Mouse (Mus musculus) kidney, adult 8-10 months (tissue): ENCODE data around the gene Ddx4.
"Not testable (repeated sequence)": the region's sequence is repeated elsewhere in the genome, so short reads cannot be mapped to it uniquely, and the experiment has no call there.

Experiments used
- DNase-seq, 2 experiments: peaks; one replicate each; pipeline ENCODE4 v3.0.0; 2022

The Ddx4 gene

DNA sequence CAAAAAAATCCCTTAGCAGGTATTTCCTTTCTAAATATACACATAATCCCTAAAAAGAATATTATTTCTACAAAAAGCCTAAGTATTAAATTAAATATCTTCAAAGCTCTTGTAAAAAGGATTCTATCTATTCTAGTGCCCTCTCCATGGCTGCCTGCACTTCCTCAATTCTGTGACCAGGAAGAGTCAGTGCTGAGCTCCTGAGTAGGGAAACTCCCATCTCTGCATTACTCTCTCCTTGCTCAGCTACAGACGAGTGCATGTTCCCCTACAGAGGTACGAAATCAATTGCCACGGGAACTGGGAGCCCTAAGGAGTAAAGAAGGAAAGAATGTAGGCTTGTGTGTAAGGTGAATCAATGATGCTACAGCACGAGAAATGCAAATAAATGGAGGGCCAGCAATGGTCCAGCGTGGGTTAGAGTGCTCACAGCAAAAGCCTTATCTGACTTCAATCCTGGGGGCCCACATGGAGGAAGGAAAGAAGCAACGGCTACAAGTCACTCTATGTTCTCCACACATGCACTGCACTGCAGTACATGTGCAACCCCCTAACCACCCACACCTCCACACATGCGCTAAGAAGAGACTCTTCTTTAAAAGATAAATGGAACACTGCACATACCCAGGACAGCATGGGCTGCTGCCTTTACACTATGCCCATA lies 17.0 kb downstream of the Ddx4 start:
- no peak for DNase-seq

DNA sequence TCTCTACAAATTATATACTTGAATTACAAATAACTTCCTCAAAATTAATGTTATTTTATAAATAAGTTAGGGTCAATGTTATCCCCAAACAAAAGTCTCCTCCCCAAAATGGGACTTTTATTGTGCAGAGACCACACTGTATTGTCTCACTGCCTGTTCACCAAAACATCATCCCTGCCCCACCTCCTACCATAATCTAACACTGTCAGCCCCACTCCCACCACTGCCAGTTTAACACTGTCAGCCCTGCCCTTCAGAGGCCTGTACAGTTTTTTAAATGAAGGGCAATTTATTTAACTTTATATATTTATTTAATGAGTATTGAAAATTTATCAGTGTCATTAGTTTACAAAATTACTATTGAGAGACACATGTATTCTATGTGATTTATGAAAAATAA lies 26.7 kb downstream of the Ddx4 start:
- no peak for DNase-seq

DNA sequence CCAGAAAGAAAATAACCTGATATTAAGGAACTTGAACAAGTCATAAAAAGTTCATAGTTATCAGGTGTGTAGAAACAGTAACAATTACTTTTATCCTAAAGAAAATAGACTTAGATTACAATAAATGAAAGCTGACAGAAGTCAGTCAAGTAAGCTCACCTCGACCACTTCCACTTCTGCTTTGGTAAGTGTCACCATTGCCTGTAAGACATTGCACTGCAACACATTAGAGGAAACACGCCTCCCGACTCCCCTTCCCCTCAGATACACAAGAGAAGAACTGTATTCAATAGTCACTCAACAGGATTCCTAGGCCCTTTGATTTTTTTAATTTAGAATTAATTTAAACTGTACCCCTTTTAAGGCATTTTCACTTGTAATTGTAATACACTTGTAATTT lies 27.7 kb downstream of the Ddx4 start:
- no peak for DNase-seq

DNA sequence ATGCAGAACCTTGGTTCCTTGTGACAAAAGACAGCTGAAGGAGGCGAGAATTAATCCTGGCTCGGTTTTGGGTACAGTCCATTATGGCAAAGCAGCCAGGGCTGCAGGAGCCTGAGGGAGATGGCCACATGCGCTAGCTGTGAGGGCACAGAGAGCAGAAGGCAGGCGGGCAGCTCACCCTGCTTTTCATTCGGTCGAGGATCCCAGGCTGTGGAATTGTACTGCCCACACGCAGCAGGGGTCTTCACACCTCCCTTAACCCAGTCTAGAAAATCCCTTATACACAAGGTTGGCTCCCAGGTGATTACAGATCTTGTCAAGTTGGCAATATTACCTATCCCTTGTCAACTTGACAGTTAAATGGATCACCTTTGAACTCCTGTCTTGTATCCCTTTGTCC lies 28.6 kb downstream of the Ddx4 start:
- DNase-seq, result no peak

DNA sequence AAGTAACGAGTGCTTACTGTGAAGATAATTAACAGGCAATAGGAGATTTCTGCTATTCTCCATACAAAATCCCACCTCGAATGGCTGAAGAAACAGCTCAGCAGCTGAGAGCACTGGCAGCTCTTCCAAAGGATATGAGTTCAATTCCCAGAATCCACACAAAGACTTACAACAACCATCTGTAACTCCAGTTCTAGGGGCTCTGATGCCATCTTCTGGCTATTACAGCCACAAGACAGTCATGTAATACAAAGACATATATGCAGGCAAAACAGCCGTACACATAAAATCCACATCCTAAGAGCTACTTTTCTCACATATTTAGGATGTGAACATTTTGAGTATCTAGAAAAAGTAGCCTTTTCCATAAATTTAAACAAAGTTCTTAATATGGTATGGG lies 30.7 kb downstream of the Ddx4 start:
- DNase-seq, result no peak

DNA sequence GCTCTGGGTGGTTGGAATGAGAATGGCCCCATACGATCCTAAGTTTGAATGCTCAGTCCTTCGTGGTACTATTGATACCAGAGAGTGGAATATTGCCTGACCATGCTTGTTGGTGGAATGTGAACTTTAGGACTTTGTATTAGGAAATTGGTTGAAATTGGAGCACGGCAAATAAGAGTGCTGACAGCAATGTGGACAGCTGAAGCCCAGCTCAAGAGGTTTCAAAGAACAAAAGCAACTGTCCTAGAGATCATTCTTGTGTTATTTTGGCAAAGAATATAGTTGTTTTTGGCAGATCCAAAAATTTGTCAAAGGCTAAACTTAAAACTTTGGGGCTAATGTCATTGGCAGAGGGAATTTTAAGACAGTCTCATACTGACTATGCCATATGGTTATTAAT lies 43.7 kb downstream of the Ddx4 start:
- DNase-seq, result no peak

DNA sequence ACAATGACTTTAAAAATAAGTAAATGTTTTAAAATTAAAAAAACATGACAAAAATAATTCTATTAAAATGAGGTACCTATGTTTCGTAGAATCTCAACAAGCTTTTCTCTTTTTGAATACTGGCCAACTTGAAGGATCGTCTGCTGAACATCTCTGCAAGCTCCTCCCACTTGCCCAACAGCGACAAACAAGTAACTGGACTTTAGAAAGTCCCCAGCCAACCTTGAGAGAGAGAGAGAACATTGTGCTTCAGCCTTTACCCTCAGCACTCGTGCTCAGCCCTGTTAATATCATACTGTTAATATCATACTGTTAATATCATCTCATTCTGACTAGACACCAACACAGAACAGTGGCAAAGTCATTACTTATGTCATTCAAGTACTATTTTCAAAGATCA lies 47.9 kb downstream of the Ddx4 start:
- peak in 1 of 2 experiments; percentile 16 for DNase-seq

DNA sequence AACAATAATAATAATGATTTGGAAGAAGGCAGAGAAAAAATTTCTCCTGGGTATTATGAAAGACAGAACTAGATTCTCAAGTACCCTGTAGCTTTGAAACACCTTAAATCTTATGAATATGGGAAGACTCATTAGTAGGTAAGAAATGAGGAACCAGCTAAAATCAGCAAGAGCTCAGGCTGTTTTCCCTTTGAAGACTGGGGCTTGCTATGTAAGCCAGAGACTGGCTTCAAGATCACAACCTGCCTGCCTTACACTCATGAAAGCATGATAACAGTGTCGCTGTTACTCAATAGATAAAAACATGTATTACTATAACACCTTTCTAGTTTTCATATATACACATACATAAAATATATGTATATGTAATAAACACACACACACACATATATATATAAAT lies 48.4 kb downstream of the Ddx4 start:
- no peak for DNase-seq

DNA sequence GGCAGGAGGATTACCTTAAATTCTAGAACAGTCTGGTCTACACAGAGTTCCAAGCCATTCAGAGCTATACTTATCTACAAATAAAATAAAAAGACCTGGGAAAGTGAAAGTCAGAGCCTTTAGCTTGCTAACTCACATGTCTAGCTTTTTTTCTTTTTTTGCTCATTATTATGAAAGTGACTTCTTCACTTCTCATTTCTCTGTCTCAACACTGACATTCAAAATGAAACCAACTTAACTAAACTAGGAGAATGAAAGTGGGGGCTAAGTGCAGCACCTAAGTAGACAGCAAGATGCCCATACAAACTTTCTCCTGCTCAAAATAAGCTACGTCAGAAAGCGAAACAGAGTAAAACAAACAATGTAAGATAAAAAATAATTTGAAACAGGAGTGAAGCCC lies 49.7 kb downstream of the Ddx4 start:
- DNase-seq, result no peak

DNA sequence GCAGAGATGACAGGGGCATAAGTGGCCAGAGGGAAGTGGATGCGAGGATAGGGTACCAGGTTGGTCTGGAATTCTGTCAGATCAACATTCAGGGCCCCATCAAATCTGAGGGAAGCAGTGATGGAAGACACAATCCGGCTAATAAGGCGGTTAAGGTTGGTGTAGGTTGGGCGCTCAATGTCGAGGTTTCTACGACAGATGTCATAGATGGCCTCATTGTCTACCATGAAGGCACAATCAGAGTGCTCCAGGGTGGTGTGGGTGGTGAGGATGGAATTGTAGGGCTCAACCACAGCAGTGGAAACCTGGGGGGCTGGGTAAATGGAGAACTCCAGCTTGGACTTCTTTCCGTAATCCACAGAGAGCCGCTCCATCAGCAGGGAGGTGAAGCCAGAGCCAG lies 58.0 kb downstream of the Ddx4 start, which contains the start of gene Il31ra:
Gene Il31ra (minus strand): TSS at position 101 of the 400 bp plus-strand sequence.
- DNase-seq, result not testable (repeated sequence)

DNA sequence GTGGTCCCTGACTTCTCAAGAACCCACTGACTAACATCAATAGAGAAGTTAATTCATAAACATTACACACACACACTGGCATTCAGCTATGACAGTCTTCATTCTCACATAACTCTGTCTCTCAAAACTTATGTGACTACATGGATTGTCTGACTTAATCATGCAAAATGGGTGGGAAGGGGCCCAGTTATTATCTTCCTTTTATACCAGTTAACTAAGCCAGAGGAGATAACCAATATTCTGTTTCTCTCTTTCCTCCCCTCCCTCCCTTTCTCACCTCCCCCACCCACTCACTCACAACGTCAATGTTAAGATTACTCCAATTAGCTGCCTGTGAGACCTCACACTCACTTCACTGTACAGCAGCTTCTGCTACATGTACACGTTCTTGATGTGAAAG lies 62.0 kb downstream of the Ddx4 start:
- DNase-seq, result no peak

DNA sequence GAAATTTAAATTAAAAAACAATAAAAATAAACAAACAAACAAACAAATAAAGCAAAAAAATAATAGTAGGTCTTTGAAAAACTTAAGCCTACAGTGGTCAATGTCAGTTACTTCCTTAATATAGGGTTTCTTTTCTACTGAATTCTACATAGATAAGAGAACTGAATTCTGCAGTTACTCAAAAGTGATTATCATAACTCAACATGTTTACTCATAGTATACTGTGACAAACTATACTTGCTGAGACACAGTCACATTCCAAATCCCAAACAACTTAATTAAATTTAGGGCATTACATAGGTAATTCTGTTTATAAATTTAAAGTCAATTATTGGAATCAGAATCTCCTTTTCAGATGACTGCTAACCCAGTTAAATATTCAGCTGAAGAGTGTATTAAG lies 62.6 kb downstream of the Ddx4 start:
- no peak for DNase-seq

DNA sequence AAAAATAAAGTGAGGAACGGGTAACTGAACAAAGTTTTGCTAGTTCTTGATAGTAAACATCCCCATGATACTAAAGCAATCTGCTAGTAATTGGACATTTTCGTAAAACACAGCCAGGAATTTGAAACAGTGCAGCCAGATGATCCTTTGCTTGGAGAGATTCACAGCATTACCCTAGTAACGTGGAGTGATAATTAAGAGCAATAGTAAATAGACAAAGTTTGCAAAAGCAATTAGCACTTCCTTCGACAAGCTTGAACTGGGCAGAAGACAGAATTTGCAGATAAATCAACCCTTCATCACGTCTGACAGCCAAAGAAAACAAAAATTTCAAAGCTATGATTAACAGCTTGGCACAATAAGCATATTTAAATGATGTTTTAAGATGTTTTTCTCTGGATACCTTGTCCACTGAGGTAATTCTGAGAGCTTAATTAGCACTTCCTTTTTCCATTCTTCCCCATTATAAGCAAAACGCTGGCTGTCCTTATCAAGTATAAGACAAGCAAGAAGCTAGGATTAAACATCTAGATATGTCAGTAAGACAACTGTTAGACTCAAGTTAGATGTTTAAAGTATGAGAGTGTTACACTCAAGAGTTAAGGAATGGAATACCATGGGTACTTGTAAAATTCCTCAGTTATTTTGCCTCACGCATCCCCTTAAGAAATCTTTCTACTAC lies 67.6 kb downstream of the Ddx4 start:
- DNase-seq, result no peak

DNA sequence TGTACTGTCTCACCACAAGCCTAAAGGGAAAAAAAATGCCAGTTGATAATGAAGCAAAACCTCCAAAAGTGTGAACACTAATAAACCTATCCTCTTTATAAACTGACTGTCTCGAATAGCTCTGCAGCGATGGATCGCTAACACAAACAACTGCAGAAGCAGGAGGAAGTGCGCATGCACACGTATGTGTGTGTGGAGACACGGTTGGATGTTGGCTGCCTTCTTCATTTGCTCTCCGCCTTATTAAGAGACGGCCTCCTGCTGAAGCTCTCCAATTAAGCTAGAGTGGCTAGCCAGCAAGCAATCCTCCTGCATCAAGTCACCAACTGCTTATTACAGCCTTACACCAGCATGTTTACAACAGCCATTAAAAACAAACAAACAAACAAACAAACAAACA lies 70.0 kb downstream of the Ddx4 start:
- no peak for DNase-seq

DNA sequence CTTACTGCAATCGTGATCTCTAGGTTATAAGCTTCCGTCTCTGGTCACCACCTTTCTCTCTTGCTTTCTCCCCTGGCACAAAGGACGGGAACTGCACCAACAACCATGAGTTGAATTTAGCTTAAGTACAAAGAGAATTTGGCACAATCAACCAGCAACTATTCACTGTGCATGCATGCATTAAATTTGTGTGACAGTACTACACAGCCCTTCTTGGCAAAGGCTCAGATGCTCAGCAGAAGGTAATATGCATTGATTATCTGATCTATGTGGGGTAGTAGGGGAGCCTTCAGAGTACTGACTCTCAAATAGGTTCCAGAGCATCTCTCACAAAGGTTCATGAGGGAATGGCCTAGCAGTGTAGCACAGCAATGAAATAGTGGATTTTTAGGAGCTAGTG lies 70.5 kb downstream of the Ddx4 start:
- no peak for DNase-seq

DNA sequence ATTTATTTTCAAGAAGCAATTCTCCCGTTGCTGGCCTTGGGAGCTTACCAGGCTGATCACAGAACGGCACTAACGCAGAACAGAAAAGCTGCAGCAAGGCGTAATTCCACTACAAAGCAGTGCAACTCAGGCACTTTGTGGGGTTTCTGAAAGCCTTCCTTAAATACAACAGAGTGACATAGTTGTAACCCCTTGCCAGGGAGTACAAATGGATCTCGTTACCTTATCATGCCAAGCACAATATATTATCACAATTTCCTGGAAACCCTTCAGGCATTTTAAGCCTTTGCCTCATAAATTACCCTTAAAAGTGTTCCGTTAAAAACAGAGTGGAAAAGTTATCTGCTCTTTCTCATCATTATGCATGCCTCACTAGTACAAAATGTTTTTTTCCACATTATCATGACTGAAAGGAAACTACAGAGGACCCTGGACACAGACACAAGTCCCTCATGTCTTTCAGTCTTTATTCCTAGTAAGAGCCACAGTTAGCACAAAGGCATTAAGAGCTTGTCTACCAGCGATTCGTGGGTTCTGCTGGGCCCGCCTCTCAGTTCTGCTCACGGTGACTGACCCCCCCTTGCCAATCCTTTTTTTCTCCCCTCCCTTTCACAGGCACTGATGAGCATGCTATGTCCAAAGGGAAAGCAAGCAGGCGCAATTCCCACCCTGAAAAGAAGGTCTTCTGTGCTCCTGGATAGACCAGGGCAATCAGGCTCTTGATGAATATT lies 71.5 kb downstream of the Ddx4 start:
- no peak for DNase-seq

DNA sequence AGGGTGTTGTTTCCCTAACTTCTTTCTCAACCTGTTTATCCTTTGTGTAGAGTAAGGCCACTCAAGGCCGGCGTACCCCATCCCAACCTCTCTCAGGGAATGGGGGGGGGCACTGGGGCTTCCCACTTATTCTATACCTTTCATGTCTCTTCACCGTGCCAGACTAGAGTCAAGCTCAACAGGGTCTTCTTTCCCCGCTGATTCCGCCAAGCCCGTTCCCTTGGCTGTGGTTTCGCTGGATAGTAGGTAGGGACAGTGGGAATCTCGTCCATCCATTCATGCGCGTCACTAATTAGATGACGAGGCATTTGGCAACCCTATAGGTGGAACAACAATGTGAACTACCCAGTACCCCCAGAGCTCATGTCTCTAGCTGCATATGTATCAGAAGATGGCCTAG lies 74.2 kb downstream of the Ddx4 start:
- DNase-seq, result peak; percentile 97 to 100

DNA sequence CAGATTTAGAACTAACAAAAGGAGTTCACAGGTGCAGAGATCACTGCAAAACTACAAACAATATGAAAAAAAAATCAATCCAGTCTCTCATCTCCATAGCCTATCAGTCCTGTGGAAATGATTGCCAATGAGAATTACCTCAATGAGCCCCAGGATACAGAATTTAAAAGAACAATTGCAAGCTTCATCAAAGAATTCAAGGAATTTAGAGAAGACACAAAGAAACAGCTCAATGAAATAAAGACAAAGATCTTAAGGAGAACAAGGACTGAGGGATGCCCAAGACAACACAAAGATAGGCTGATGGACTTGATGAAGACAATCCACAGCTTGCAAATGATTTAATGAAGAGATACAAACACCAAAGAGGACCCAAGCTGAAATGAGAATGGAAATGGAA lies 78.5 kb downstream of the Ddx4 start:
- no peak for DNase-seq

DNA sequence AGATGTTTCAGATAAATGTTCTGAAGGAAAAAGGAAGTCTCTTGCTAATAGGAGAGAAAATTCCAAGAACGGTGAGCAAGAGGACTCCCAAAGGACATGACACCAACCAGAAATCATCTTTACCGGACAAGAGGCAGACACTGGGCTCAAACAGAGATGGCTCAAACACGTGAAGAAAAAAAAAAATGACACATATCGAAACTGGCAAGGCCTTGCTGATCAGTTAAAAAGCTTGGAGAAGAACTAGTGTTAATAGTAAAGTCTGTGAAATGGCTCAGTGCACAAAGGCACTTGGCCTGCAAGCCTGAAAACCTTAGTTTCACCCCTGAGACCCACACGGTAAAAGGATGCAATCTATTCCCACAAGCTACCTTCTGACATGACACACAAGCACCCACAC lies 81.5 kb downstream of the Ddx4 start:
- DNase-seq, result no peak

DNA sequence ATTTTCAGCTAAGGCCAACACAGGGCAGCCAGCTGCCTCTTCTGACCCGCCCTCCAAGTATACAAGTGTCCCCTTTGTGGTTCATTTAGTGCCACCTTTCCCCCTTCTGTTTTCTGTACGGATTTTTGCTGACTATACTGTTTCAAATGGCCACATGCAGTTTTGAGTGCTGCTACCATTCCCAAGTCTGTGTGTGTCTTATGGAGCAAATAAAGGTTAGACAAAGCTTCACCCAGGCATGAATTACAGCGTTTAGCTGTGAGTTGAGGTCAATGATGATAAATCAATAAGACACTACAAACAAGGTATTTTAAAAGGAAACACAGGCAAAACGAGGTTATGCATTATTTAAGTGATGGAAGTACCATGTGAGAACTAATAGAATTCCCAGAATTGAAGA lies 82.7 kb downstream of the Ddx4 start:
- DNase-seq, result no peak

DNA sequence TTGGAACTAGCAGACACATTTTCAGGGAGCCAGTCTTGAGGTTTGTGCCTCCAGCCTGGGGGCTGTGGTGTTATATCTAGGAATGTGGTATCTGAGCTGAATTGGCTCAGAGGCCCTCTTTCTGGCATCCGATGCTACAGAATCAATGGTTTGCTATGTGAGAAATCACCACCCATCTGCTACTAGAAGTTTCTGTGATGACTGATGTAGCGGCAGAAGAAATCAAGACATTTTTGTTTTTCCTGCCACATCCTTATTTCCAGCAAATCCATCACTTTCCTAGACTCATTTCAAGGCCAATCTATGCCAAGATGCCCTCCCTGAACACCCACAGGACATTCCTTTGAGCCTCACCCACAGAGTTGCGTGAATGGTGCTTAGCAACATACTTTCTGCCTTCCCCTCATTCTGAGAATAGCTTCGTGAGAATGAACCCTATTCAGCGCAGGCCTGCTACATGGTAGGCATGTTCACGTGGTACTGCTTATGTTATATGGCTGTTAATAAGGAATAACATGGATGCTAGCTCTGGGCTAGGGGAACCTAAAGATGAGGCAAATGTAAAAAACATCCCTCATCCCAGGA lies 91.6 kb downstream of the Ddx4 start:
- no peak for DNase-seq

DNA sequence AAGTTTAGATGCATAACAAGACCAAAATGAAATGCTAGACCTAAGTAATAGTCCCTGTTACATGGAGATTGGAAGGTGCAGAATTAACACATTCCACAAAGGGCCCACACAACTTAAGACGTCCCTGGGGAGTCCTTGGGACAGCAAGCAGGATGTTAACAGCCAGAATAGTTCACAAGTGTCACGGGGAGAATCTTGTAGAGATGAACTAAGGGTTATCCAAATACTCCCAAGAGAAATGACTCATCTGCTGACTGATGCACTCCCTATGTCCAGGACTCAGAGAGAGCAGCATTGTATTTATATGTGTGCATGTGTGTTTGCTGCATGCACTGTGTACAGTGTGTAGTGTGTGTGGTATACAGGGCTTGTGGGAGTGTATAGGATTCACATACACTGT lies 95.8 kb downstream of the Ddx4 start:
- DNase-seq, result peak in 1 of 2 experiments; percentile 36

DNA sequence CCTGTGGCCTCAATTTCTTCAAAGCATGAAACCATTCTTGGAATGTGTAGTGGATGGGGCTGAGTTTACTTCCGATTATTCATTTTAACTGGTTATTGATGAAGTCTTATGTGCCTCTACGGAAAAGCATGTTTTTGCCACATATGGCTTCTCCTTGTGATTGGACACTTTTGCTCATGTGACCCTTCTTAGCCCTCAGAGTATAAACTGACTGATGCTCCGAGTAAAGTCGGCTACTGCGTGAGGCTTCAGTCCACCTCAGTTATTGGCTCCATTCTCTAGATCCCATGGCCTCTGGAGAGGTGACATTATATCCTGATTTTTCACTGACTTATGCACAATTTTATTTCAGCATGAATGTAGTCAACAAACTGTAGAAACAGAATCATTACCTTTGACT lies 99.0 kb downstream of the Ddx4 start:
- DNase-seq, result no peak
